Mouse (Mus musculus) monocyte, adult 5-6 weeks (primary cell): ENCODE results near the gene Olfr56. TPM values are rescaled to one million over a fixed set of nuclear protein-coding genes. Genes with fewer than 3 reads are reported as not detected.
"Not testable (repeated sequence)": the region's sequence is repeated elsewhere in the genome, so short reads cannot be mapped to it uniquely, and the experiment has no call there.

Experiments used
- ATAC-seq: fragments of 153-309, 156-312 bp; replicated peaks from 2 replicates; pipeline ENCODE4 v1.8.0; 2017; ENCODE audit warnings: mild to moderate bottlenecking; ENCODE audit not compliant: low TSS enrichment, insufficient number of reproducible peaks, severe bottlenecking, poor library complexity, low FRiP score
- total RNA-seq: library from RNA; stranded (forward); fragments of 200-1000, 200-491, 200-594 nt; gene quantifications from 3 replicates; pipeline ENCODE4 v1.2.3, GENCODE M21; 2017

The Olfr56 gene
- total RNA-seq, 1 experiment from 2014 or later = 0.29 TPM

- ATAC-seq = peak; percentile 72
Measured at GRCm38 (mm10) chr11:49050064-49050463, 71.4 kb downstream of the Olfr56 start.

- ATAC-seq = peak; percentile 85
Measured at GRCm38 (mm10) chr11:49051093-49051891, 72.6 kb downstream of the Olfr56 start, which contains the start of gene 9930111J21Rik2. Gene 9930111J21Rik2 (minus strand): TSS chr11:49051242.

GRCm38 (mm10) chr11:49051894-49052293 is 73.2 kb downstream of the Olfr56 start:
- ATAC-seq = peak; percentile 52

GRCm38 (mm10) chr11:49060061-49060460 is 81.4 kb downstream of the Olfr56 start:
- ATAC-seq = peak; percentile 55

- ATAC-seq = not testable (repeated sequence)
Measured at GRCm38 (mm10) chr11:49061865-49062264, 83.2 kb downstream of the Olfr56 start.

GRCm38 (mm10) chr11:49063713-49064469 is 85.2 kb downstream of the Olfr56 start, which contains the start of gene Tgtp2:
Gene Tgtp2 (minus strand): TSS chr11:49064206.
- not testable (repeated sequence) for ATAC-seq

GRCm38 (mm10) chr11:49068358-49068757 is 89.7 kb downstream of the Olfr56 start:
- no peak for ATAC-seq

- peak; percentile 92 for ATAC-seq
Measured at GRCm38 (mm10) chr11:49076001-49076757, 97.5 kb downstream of the Olfr56 start, which contains the start of gene Ifi47. Gene Ifi47 (plus strand): TSS chr11:49076587.

- ATAC-seq = no peak
Measured at GRCm38 (mm10) chr11:49077012-49077411, 98.3 kb downstream of the Olfr56 start.

GRCm38 (mm10) chr11:49078719-49079118 is 100.0 kb downstream of the Olfr56 start:
- ATAC-seq = no peak

GRCm38 (mm10) chr11:49080636-49081035 is 101.9 kb downstream of the Olfr56 start:
- no peak for ATAC-seq

GRCm38 (mm10) chr11:49081356-49081755 is 102.7 kb downstream of the Olfr56 start:
- ATAC-seq = no peak

- no peak for ATAC-seq
Measured at GRCm38 (mm10) chr11:49081886-49082285, 103.2 kb downstream of the Olfr56 start.

GRCm38 (mm10) chr11:49083146-49083545 is 104.5 kb downstream of the Olfr56 start:
- peak; percentile 68 for ATAC-seq

- ATAC-seq = no peak
Measured at GRCm38 (mm10) chr11:49083808-49084207, 105.1 kb downstream of the Olfr56 start.

- ATAC-seq = no peak
Measured at GRCm38 (mm10) chr11:49084385-49084784, 105.7 kb downstream of the Olfr56 start.

- no peak; the same call in 1 of the 2 replicates for ATAC-seq
Measured at GRCm38 (mm10) chr11:49084875-49085274, 106.2 kb downstream of the Olfr56 start.

- ATAC-seq = no peak
Measured at GRCm38 (mm10) chr11:49086858-49087361, 108.2 kb downstream of the Olfr56 start.
